Mouse (Mus musculus) neutrophil, adult 65 days (primary cell): ENCODE measurements around the gene Tor4a. TPM values are rescaled to one million over a fixed set of nuclear protein-coding genes. Genes with fewer than 3 reads are reported as not detected.

ENCODE experiments used
- total RNA-seq: library from RNA; stranded (reverse); gene quantifications from 2 replicates; pipeline ENCODE4 v1.2.4, GENCODE M21; 2023

The Tor4a gene
- 33.2 and 33.9 TPM in 2 replicates for total RNA-seq

GRCm38 (mm10) chr2:25196172-25196954 lies at the start of gene Tor4a:
Gene Tor4a, minus strand, starts transcription at chr2:25196886.

GRCm38 (mm10) chr2:25242101-25242506 lies 45.4 kb upstream of the Tor4a start, which contains the start of the genes Rnf208 and Cysrt1:
Gene Rnf208, plus strand, starts transcription at chr2:25242255.
Gene Cysrt1, minus strand, starts transcription at chr2:25242452.

GRCm38 (mm10) chr2:25236614-25237013 lies 39.9 kb upstream of the Tor4a start, which contains the start of gene Rnf224:
Gene Rnf224, minus strand, starts transcription at chr2:25236787.

GRCm38 (mm10) chr2:25234050-25234449 lies 37.4 kb upstream of the Tor4a start, which contains the start of gene Slc34a3:
Gene Slc34a3, minus strand, starts transcription at chr2:25234364.

GRCm38 (mm10) chr2:25224492-25224765 lies 27.7 kb upstream of the Tor4a start, which contains the start of gene Tubb4b:
Gene Tubb4b, minus strand, starts transcription at chr2:25224702.

GRCm38 (mm10) chr2:25218445-25218844 lies 21.8 kb upstream of the Tor4a start, which contains the start of gene Fam166a:
Gene Fam166a, plus strand, starts transcription at chr2:25218745.

GRCm38 (mm10) chr2:25214444-25214843 lies 17.8 kb upstream of the Tor4a start, which contains the start of gene Stpg3:
Gene Stpg3, minus strand, starts transcription at chr2:25214637.

GRCm38 (mm10) chr2:25211121-25211670 lies 14.5 kb upstream of the Tor4a start, which contains the start of gene Nelfb:
Gene Nelfb, minus strand, starts transcription at chr2:25211489.

GRCm38 (mm10) chr2:25180478-25180903 lies 16.2 kb downstream of the Tor4a start, which contains the start of gene Nrarp:
Gene Nrarp, plus strand, starts transcription at chr2:25180758.

Other genes starting within 250 kb of the Tor4a start
- 5.5 and 8.7 TPM in 2 replicates for gene Zmynd19, start 247.1 kb downstream of the Tor4a start, total RNA-seq
- 2.2 and 2.9 TPM in 2 replicates for gene Dph7, start 234.5 kb downstream of the Tor4a start, total RNA-seq
- 22.6 and 25.4 TPM in 2 replicates for gene Mrpl41, start 221.8 kb downstream of the Tor4a start, total RNA-seq
- 177 and 296 TPM in 2 replicates for gene Pnpla7, start 220.9 kb downstream of the Tor4a start, total RNA-seq
- 13.3 and 21.1 TPM in 2 replicates for gene Nsmf, start 142.5 kb downstream of the Tor4a start, total RNA-seq
- not detected in 2 replicates for gene Entpd8, start 116.6 kb downstream of the Tor4a start, total RNA-seq
- not detected in 2 replicates for gene Noxa1, start 101.7 kb downstream of the Tor4a start, total RNA-seq
- gene Nrarp, start 16.1 kb downstream of the Tor4a start, total RNA-seq, result 0.47 and 0.79 TPM in 2 replicates
- gene Nelfb, start 14.6 kb upstream of the Tor4a start, total RNA-seq, result 40.8 and 59.3 TPM in 2 replicates
- not detected in 2 replicates for gene Stpg3, start 17.8 kb upstream of the Tor4a start, total RNA-seq
- gene Fam166a, start 21.9 kb upstream of the Tor4a start, total RNA-seq, result not detected in 2 replicates
- 227 and 252 TPM in 2 replicates for gene Tubb4b, start 27.8 kb upstream of the Tor4a start, total RNA-seq
- not detected in 2 replicates for gene Slc34a3, start 37.5 kb upstream of the Tor4a start, total RNA-seq
- not detected in 2 replicates for gene Rnf224, start 39.9 kb upstream of the Tor4a start, total RNA-seq
- 0.57 TPM in 1 of 2 replicates, not detected in the other for gene Rnf208, start 45.4 kb upstream of the Tor4a start, total RNA-seq
- gene Cysrt1, start 45.6 kb upstream of the Tor4a start, total RNA-seq, result not detected in 2 replicates
- gene AL732309.1, start 50.0 kb upstream of the Tor4a start, total RNA-seq, result 3.1 and 5.6 TPM in 2 replicates
- gene Tmem203, start 58.6 kb upstream of the Tor4a start, total RNA-seq, result 18.5 and 30.7 TPM in 2 replicates
- 7.5 and 9.1 TPM in 2 replicates for gene Tprn, start 65.7 kb upstream of the Tor4a start, total RNA-seq
- 52.4 and 52.7 TPM in 2 replicates for gene Ssna1, start 75.6 kb upstream of the Tor4a start, total RNA-seq
- 71.6 and 79.3 TPM in 2 replicates for gene Anapc2, start 75.6 kb upstream of the Tor4a start, total RNA-seq
- gene Tmem210, start 91.3 kb upstream of the Tor4a start, total RNA-seq, result not detected in 2 replicates
- not detected in 2 replicates for gene Lrrc26, start 93.0 kb upstream of the Tor4a start, total RNA-seq
- gene Grin1, start 122.3 kb upstream of the Tor4a start, total RNA-seq, result not detected in 2 replicates
- gene Man1b1, start 135.5 kb upstream of the Tor4a start, total RNA-seq, result 30.4 and 42.8 TPM in 2 replicates
- gene Dpp7, start 159.5 kb upstream of the Tor4a start, total RNA-seq, result 13.5 and 19.6 TPM in 2 replicates
- gene Uap1l1, start 168.8 kb upstream of the Tor4a start, total RNA-seq, result 24.2 and 29.5 TPM in 2 replicates
- gene Sapcd2, start 175.4 kb upstream of the Tor4a start, total RNA-seq, result 8.6 and 10.6 TPM in 2 replicates
- not detected in 2 replicates for gene Entpd2, start 199.0 kb upstream of the Tor4a start, total RNA-seq
- gene Npdc1, start 202.5 kb upstream of the Tor4a start, total RNA-seq, result not detected in 2 replicates
- 10.7 and 13.7 TPM in 2 replicates for gene Fut7, start 226.4 kb upstream of the Tor4a start, total RNA-seq
- 19.6 and 21.3 TPM in 2 replicates for gene Abca2, start 231.8 kb upstream of the Tor4a start, total RNA-seq